Mouse (Mus musculus) CH12.LX (cell line): ENCODE measurements around the gene Ppara. TPM values are rescaled to one million over a fixed set of nuclear protein-coding genes. Genes with fewer than 3 reads are reported as not detected.

Experiments used
- DNase-seq: peaks from one replicate; pipeline ENCODE4 v3.0.0-alpha.2; 2013; ENCODE audit errors: extremely low read depth
- H3K27ac ChIP-seq: 2 replicates; pipeline ENCODE4 v1.5.1; 2012; ENCODE audit warnings: low read depth, mild to moderate bottlenecking, control low read depth, moderate library complexity; ENCODE audit not compliant: insufficient read depth
- H3K27me3 ChIP-seq: replicated peaks from 2 replicates; pipeline ENCODE3; 2012; ENCODE audit warnings: inconsistent platforms
- H3K36me3 ChIP-seq, 2 experiments: replicated peaks in 1 of 2; 2 replicates each; pipeline versions ENCODE3 to v1.6.1; 2012; ENCODE audit warnings: inconsistent platforms in 1 of 2, low read length in 1 of 2, mild to moderate bottlenecking in 1 of 2, mixed read lengths in 1 of 2, moderate library complexity in 1 of 2; ENCODE audit not compliant: control insufficient read depth in 1 of 2, insufficient read depth in 1 of 2
- H3K4me1 ChIP-seq, 2 experiments: 2 replicates each; pipeline ENCODE4 v1.6.1; 2012; ENCODE audit warnings: inconsistent platforms in 1 of 2, moderate library complexity in 1 of 2; ENCODE audit not compliant: insufficient read depth in 2 of 2, control insufficient read depth in 1 of 2
- H3K4me2 ChIP-seq: 2 replicates; pipeline ENCODE4 v1.6.1; 2012; ENCODE audit warnings: low read depth, mild to moderate bottlenecking, control low read depth; ENCODE audit not compliant: poor library complexity, insufficient read depth, severe bottlenecking
- H3K4me3 ChIP-seq, 3 experiments: fragments of 150-350 bp in 1 of 3; sonication (generic) in 1 of 3; replicated peaks in 1 of 3; 2 replicates each; pipeline versions ENCODE3 to v1.5.1; 2011 to 2012; ENCODE audit warnings: low read depth in 2 of 3, low read length in 2 of 3, mild to moderate bottlenecking in 2 of 3, moderate library complexity in 2 of 3, control low read depth in 1 of 3, improper control_type of control experiment in 1 of 3, inconsistent platforms in 1 of 3, mixed read lengths in 1 of 3; ENCODE audit not compliant: poor library complexity in 1 of 3
- H3K79me2 ChIP-seq: replicated peaks from 2 replicates; pipeline ENCODE4 v1.6.1; 2012; ENCODE audit warnings: mild to moderate bottlenecking, moderate library complexity; ENCODE audit not compliant: control insufficient read depth, poor library complexity, insufficient read depth, severe bottlenecking; ENCODE audit errors: extremely low read depth
- H3K9ac ChIP-seq: 2 replicates; pipeline ENCODE4 v1.6.1; 2012; ENCODE audit warnings: low read depth, mild to moderate bottlenecking, control low read depth, moderate library complexity; ENCODE audit not compliant: insufficient read depth
- H3K9me3 ChIP-seq: replicated peaks from 2 replicates; pipeline ENCODE3; 2012; ENCODE audit warnings: low read length, inconsistent platforms, mixed read lengths
- CHD1 ChIP-seq: IDR thresholded peaks from 2 replicates; pipeline ENCODE4 v1.6.1; 2012; ENCODE audit warnings: low read depth, low read length, improper control_type of control experiment, inconsistent platforms
- E2F4 ChIP-seq: IDR thresholded peaks from 2 replicates; pipeline ENCODE4 v1.6.1; 2011; ENCODE audit warnings: low read depth, low read length, improper control_type of control experiment; ENCODE audit not compliant: insufficient replicate concordance
- EP300 ChIP-seq: IDR thresholded peaks from 2 replicates; pipeline ENCODE4 v1.6.1; 2011; ENCODE audit warnings: low read length, improper control_type of control experiment
- ETS1 ChIP-seq: conservative IDR thresholded peaks from 2 replicates; pipeline ENCODE4 v1.6.1; 2012; ENCODE audit warnings: low read depth, mild to moderate bottlenecking, inconsistent platforms, low read length, improper control_type of control experiment, moderate library complexity
- IRF4 ChIP-seq: IDR thresholded peaks from 2 replicates; pipeline ENCODE4 v1.6.1; 2014; ENCODE audit warnings: low read depth, mild to moderate bottlenecking, inconsistent platforms, low read length, improper control_type of control experiment
- MAZ ChIP-seq: IDR thresholded peaks from 2 replicates; pipeline ENCODE4 v1.6.1; 2012; ENCODE audit warnings: low read depth, mild to moderate bottlenecking, inconsistent platforms, low read length, improper control_type of control experiment, moderate library complexity
- MYC ChIP-seq: IDR thresholded peaks from 2 replicates; pipeline ENCODE4 v1.6.1; 2011; ENCODE audit warnings: low read depth, mild to moderate bottlenecking, improper control_type of control experiment, low read length
- NRF1 ChIP-seq: IDR thresholded peaks from 2 replicates; pipeline ENCODE4 v1.6.1; 2014; ENCODE audit warnings: low read depth, mild to moderate bottlenecking, inconsistent platforms, low read length, improper control_type of control experiment, moderate library complexity
- PAX5 ChIP-seq: IDR thresholded peaks from 2 replicates; pipeline ENCODE4 v1.6.1; 2012; ENCODE audit warnings: low read length, inconsistent platforms, mixed read lengths
- POLR2A ChIP-seq: IDR thresholded peaks from 2 replicates; pipeline ENCODE4 v1.6.1; 2011; ENCODE audit warnings: low read depth, mild to moderate bottlenecking, improper control_type of control experiment, low read length
- RAD21 ChIP-seq: IDR thresholded peaks from 2 replicates; pipeline ENCODE4 v1.6.1; 2011; ENCODE audit warnings: low read depth, mild to moderate bottlenecking, low read length, improper control_type of control experiment, moderate library complexity
- RCOR1 ChIP-seq: conservative IDR thresholded peaks from 2 replicates; pipeline ENCODE4 v1.6.1; 2012; ENCODE audit warnings: low read depth, mild to moderate bottlenecking, inconsistent platforms, low read length, improper control_type of control experiment
- TBP ChIP-seq: conservative IDR thresholded peaks from 2 replicates; pipeline ENCODE4 v1.6.1; 2011; ENCODE audit warnings: low read depth, low read length, improper control_type of control experiment
- TCF12 ChIP-seq: IDR thresholded peaks from 2 replicates; pipeline ENCODE4 v1.6.1; 2014; ENCODE audit warnings: low read depth, mild to moderate bottlenecking, inconsistent platforms, low read length, improper control_type of control experiment
- USF1 ChIP-seq: IDR thresholded peaks from 2 replicates; pipeline ENCODE4 v1.6.1; 2014; ENCODE audit warnings: low read depth, mild to moderate bottlenecking, inconsistent platforms, low read length, improper control_type of control experiment
- ZMIZ1 ChIP-seq: IDR thresholded peaks from 2 replicates; pipeline ENCODE4 v1.6.1; 2012; ENCODE audit warnings: low read depth, mild to moderate bottlenecking, inconsistent platforms, low read length, improper control_type of control experiment
- dilution Hi-C: fragments of 300-500 bp; cut with MboI; formaldehyde crosslinking; loops from 2 replicates; pipeline ENCODE4 v1.14.3; 2020; ENCODE audit warnings: low sequenced_read_pairs; ENCODE audit not compliant: extremely low pct_unique_long_range_greater_than_20kb, extremely low pct_ligation_motif_present
- in situ Hi-C: fragments of 300-500 bp; cut with MboI; formaldehyde crosslinking; loops from 3 replicates; pipeline ENCODE4 v1.14.3; 2019; ENCODE audit warnings: low sequenced_read_pairs, low pct_ligation_motif_present, low pct_unique_long_range_greater_than_20kb, mixed read lengths
- polyA plus RNA-seq: library from polyadenylated mRNA; unstranded; fragments of >175 nt; gene quantifications from 2 replicates; pipeline ENCODE4 v1.2.1, GENCODE M21; 2012; ENCODE audit warnings: low read depth; ENCODE audit not compliant: insufficient read length
- total RNA-seq, 2 experiments: library from RNA; depleted of rRNA; stranded (reverse); fragments of 300-350 nt in 1 of 2; fragments of >200 nt in 1 of 2; gene quantifications; 2 replicates each; pipeline ENCODE4 v1.2.3; 2012 to 2014

Gene Ppara
- total and polyA plus RNA-seq, 3 experiments = not detected

DNA sequence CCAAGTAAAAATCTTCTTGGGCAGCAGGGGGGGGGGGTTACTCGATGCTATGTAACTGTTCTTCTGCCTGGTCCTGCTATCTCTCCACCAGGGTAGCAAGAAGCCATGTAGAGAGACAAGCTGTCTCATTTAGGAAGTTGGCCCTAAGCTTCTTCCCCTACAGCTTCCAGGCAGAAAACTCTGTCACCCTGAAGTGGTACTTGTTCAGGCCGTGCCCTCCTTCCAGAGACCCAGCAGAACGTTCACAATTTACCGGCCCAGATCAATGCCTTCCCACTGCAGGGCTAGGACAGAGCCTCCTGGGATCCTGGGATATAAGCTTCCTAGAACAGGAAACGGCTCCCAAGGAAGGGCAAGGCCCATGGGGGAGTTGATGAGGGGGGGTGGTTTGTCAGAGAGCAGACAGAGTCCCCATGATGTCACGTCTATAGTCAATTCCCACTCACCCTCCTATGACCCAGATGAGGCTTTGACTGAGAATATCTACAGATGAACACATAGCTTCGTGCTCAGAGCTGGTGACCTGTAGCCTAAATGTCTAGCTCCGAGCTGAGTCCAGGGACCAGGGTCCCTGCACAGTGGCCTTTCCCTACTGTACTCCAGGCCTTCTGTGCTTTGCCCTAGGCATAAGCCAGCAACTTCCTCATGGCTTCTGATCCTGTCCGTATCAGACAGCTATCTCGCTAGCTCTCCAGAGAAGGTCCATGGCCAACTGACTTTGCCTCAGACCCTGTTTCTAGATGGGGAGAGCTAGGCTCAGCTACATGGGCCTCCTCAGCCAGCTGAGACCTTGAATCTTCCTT lies 33.5 kb upstream of the Ppara start:
- TF ChIP-seq EP300 (no peak), CHD1 (no peak), POLR2A (no peak), ZMIZ1 (no peak), NRF1 (no peak), RCOR1 (no peak), USF1 (no peak), TCF12 (no peak), TBP (no peak), ETS1 (no peak), IRF4 (no peak), MAZ (no peak)
- no peaks in the 10 kb centered on the region for H3K79me2 ChIP-seq
- H3K9ac ChIP-seq = no peak overlapping the region
- dilution Hi-C loops = no loop called here
- H3K4me3 ChIP-seq = no peak overlapping the region
- no peak for DNase-seq
- H3K4me2 ChIP-seq = no peak overlapping the region
- in situ Hi-C loops = loop anchor here (5.0 to 25.0 kb wide), 3 partner anchors 44 to 214 kb away; no protein-coding TSS in a partner anchor
- no peaks in the 10 kb centered on the region for H3K9me3 ChIP-seq
- H3K27me3 ChIP-seq = no peaks in the 10 kb centered on the region
- H3K36me3 ChIP-seq = no peaks in the 10 kb centered on the region
- no peak overlapping the region for H3K27ac ChIP-seq
- peaks cover 5 to 10% of the 10 kb centered on the region in 2 experiments; a peak in 3 of 4 replicates for H3K4me1 ChIP-seq

DNA sequence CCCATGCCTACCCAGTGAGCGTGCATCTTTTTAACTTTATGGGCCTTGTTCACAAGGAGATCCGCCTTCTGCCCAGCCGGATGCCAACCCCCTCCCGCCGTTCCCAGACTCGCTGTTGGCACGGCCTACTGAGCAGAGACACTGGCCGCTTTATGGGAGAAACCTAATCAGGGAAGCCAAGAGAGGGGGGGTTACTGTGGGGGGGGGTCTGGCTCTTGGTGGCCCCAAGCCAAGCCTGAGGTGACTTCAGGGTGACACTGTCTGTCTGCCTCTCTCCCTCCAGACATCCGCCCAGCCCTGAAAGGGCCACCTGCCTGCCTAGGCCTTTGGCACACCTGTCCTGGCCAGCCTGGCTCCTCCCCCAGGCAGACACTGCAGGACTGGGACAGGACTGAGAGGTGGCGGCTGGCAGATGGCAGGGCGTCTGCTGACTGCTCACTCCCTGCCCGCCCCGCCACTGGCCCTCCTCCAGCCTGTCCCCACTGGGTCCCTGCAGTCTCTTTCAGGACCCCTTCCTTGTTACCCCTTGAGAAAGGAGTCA lies 32.3 kb upstream of the Ppara start:
- no peaks in the 10 kb centered on the region for H3K27me3 ChIP-seq

More for the DNA sequence above, 32.3 kb upstream of the Ppara start:
- Histone ChIP-seq H3K4me2 (no peak overlapping the region), H3K9me3 (no peaks in the 10 kb centered on the region), H3K9ac (no peak overlapping the region), H3K36me3 (no peaks in the 10 kb centered on the region), H3K79me2 (no peaks in the 10 kb centered on the region), H3K27ac (no peak overlapping the region), H3K4me1 (peaks cover 5 to 10% of the 10 kb centered on the region in 2 experiments; a peak in 3 of 4 replicates), H3K4me3 (no peak overlapping the region)
- DNase-seq = no peak
- in situ Hi-C loops = loop anchor here (5.0 to 25.0 kb wide), 3 partner anchors 45 to 215 kb away; no protein-coding TSS in a partner anchor
- TF ChIP-seq MYC (no peak), TCF12 (no peak), E2F4 (no peak), RAD21 (no peak), PAX5 (no peak), NRF1 (no peak)
- dilution Hi-C loops = no loop called here
